Mouse (Mus musculus) G1E (cell line): Measurements from ENCODE around the gene Lpar2.

Experiments used
- CTCF ChIP-seq: IDR thresholded peaks from 2 replicates; pipeline ENCODE4 v1.5.1; 2012; ENCODE audit warnings: low read depth, low read length, inconsistent platforms, mixed read lengths
- GATA1 ChIP-seq: IDR thresholded peaks from 2 replicates; pipeline ENCODE4 v1.6.1; 2012; ENCODE audit warnings: borderline replicate concordance, low read length, inconsistent platforms, mixed read lengths
- POLR2AphosphoS5 ChIP-seq: IDR thresholded peaks from 2 replicates; pipeline ENCODE4 v1.6.1; 2012; ENCODE audit warnings: low read depth, low read length, inconsistent platforms; ENCODE audit not compliant: insufficient replicate concordance
- TAL1 ChIP-seq: conservative IDR thresholded peaks from 2 replicates; pipeline ENCODE4 v1.6.1; 2012; ENCODE audit warnings: low read depth, low read length, inconsistent platforms, mixed read lengths

- TF ChIP-seq CTCF (no peak), TAL1 (no peak), GATA1 (no peak), POLR2AphosphoS5 (no peak)
Measured at GRCm38 (mm10) chr8:69864180-69864579, 42.0 kb downstream of the Lpar2 start.
